Mouse (Mus musculus) embryonic fibroblast, embryonic 13.5 days (primary cell): ENCODE measurements around the gene A130010J15Rik. TPM values are rescaled to one million over a fixed set of nuclear protein-coding genes. Genes with fewer than 3 reads are reported as not detected.

ENCODE experiments used
- H3K27ac ChIP-seq: 2 replicates; pipeline ENCODE4 v1.5.1; 2012; ENCODE audit warnings: low read length, control low read depth, inconsistent platforms; ENCODE audit not compliant: insufficient read depth
- H3K4me1 ChIP-seq: 2 replicates; pipeline ENCODE4 v1.6.1; 2011; ENCODE audit warnings: low read length; ENCODE audit not compliant: control insufficient read depth, insufficient read depth
- H3K4me3 ChIP-seq: 2 replicates; pipeline ENCODE4 v1.5.1; 2011; ENCODE audit warnings: mild to moderate bottlenecking, control low read depth, low read length; ENCODE audit not compliant: insufficient read depth
- CTCF ChIP-seq: IDR thresholded peaks from 2 replicates; pipeline ENCODE4 v1.5.1; 2011; ENCODE audit warnings: mild to moderate bottlenecking, control low read depth, low read length, moderate library complexity, borderline replicate concordance; ENCODE audit not compliant: insufficient read depth
- POLR2A ChIP-seq: IDR thresholded peaks from 2 replicates; pipeline ENCODE4 v1.6.1; 2011; ENCODE audit warnings: low read depth, mild to moderate bottlenecking, control low read depth, low read length, moderate library complexity
- polyA plus RNA-seq: library from polyadenylated mRNA; stranded (reverse); fragments of >200 nt; gene quantifications from 2 replicates; pipeline ENCODE4 v1.2.4, GENCODE M21; 2011; ENCODE audit warnings: low read depth; ENCODE audit not compliant: missing spikeins, insufficient read length

Gene A130010J15Rik
- polyA plus RNA-seq, 1 experiment, result 10.7 TPM

DNA sequence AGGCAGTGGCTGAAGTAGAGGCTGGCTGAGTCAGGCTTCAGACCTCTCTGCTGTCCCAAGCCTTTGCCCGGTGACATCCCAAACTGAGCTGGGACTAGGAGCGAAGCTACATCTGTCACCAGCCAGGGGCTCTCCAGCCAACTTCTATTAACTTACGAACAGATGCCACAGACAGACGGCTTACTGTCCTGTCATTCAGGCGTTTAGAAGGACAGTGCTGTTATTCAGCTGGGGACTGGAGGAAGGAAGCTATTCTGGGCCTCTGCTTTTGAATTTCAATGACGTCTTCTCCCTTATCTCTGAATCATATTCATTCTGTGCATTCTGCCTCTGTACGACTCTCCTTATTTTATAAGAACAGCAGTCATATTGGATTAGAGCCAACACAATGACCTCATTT is 16.7 kb upstream of the A130010J15Rik start:
- 0 out of 2 replicates have a peak, but pooled peaks cover 3% of the 10 kb centered on the region for H3K4me1 ChIP-seq
- TF ChIP-seq POLR2A, result no peak
- TF ChIP-seq CTCF, result no peak
- no peak overlapping the region for H3K4me3 ChIP-seq
- H3K27ac ChIP-seq, result no peak overlapping the region

DNA sequence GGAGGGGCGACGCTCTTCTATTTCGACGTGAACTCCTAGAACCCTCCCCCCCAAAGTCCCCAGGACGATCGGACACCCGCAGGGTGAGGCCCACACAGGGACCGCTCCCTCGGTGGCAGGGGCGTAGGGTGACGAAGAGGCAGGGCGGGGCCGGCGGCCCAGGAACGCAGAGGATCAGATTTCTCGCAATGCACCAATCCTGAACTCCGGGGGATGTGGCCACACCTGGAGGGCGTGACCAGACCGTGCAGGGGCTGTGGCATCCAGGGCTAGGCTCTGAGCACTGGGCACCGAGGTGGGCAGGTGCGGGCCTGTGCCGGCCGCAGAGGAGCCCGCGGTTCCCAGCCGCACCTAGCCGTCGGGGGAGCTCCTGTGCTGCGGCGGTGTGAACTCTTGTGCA is 15.0 kb upstream of the A130010J15Rik start, which contains the start of gene Irf6:
Gene Irf6 (plus strand): TSS at position 240 of the 400 bp plus-strand sequence.
- TF ChIP-seq CTCF, result no peak
- no peak for TF ChIP-seq POLR2A
- H3K4me1 ChIP-seq, result 0 out of 2 replicates have a peak, but pooled peaks cover 3% of the 10 kb centered on the region
- H3K4me3 ChIP-seq, result no peak within 1 kb of the TSS
- H3K27ac ChIP-seq, result no peak within 1 kb of the TSS

DNA sequence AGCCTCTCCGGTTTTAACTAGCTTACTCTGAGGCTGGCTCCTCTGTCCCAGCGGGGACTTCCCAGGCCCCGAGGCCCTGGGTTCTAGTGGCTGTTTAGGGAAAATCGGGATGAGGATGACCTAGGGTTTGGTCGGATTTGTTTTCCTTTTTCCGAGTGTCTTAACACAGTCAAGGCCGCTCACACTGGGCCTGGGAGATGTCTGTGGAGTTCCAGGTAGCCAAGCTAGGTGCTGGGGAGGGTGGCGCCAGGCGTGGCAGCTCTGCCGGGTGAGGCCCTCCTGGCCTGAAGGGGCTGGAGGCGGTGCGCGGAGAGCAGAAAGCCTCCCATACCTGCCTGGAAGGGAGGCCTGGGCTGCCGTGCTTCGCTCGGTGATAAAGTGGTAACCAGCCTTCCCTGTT is 14.3 kb upstream of the A130010J15Rik start:
- no peak for TF ChIP-seq CTCF
- no peak for TF ChIP-seq POLR2A

DNA sequence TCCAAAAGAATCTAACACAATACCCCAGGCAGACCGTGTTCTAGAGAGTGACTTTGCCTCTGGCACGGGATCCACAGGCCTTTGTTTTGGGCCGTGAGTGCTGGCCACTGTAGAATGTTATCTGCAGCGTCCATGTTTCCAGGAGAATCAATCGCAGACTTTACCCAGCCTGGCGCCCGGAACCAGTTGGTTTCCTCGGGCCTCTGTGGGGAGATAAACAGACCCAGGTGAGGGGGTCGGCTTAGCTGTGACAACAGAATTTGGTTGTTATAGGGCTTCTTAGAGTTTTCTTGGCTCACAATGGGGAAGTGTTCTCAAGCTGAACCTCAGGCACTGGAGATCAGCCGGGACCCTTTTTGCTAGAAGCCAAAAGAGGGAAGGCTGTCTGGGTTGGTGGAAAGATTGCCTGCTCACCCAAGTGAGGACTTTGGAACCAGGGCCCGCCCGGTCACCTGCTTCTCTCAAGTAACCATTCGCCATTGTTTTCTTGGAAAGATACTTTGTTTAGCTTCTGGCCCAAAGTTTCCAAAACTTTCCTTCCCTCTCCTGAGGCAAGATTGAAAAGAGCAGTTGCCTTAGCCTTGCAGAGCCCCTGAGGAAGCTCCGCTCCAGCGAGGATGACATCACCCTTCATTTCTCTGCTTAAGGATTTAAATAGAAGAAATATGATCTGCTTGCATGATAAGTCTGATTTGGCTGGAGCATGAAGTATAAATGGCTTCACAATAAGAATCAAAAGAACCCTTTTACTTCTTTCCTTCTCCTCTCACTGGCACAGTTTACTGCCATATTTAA is 11.3 kb upstream of the A130010J15Rik start:
- Histone ChIP-seq H3K4me1 (no peaks in the 10 kb centered on the region), H3K4me3 (no peak overlapping the region), H3K27ac (no peak overlapping the region)
- no peak for TF ChIP-seq POLR2A

More for the DNA sequence above, 14.3 kb upstream of the A130010J15Rik start:
- Histone ChIP-seq H3K4me1 (0 out of 2 replicates have a peak, but pooled peaks cover 3% of the 10 kb centered on the region), H3K27ac (no peak overlapping the region), H3K4me3 (no peak overlapping the region)

DNA sequence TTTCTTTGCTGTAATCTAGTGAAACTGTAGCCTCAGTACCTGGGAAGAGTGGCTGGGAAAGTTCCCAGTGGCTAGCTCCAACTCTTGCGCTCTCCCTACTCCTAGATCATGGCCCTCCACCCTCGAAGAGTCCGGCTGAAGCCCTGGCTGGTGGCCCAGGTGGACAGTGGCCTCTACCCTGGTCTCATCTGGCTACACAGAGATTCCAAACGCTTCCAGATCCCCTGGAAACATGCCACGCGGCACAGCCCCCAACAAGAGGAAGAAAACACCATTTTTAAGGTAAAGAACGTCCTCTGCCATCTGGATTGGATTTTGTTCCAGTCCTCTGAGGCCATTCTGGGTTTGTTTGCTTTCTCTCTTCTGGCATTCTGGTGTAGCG is 10.7 kb upstream of the A130010J15Rik start:
- Histone ChIP-seq H3K27ac (no peak overlapping the region), H3K4me3 (no peak overlapping the region), H3K4me1 (no peaks in the 10 kb centered on the region)
- no peak for TF ChIP-seq POLR2A
- TF ChIP-seq CTCF, result no peak

DNA sequence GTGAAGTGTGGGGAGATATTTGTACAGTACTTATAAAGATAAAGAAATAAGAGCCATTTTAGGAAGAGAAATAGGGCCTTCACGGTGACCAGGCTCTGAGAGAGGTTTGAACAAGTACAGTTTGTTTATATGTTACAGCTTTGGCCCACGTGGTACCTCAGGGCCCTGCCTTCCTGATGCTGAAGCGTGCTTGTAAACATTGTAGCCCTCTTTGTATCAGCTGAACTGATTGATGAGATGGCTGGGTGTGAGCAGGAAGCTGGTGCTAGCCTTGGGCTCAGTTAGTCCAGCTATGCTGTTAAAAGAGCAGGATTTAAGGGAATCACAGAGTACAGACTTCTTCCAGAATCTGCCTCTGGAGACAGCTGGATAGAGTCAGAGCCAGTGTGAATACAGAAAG is 8.7 kb upstream of the A130010J15Rik start:
- Histone ChIP-seq H3K4me1 (no peaks in the 10 kb centered on the region), H3K27ac (no peak overlapping the region), H3K4me3 (no peak overlapping the region)
- no peak for TF ChIP-seq CTCF
- TF ChIP-seq POLR2A, result no peak

DNA sequence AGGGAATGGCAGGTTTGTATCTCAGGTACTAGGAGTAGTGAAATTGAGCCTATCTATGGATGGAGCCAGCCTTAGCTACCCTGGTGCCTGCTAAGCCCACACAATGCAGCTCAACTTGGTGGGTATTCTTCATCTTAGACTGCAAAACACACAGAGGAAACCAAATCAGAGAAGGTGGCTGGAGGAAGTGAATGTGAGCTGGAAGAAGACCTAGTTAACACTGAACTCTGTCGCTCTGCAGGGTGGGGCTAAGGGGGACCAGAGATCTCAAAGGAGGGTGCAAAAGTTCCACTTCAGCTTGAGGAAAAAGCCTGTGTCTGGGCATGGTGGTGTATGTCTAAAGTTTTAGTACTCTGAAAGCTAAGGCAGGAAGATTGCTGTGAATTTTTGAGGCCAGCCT is 8.2 kb upstream of the A130010J15Rik start:
- TF ChIP-seq CTCF (no peak), POLR2A (no peak)
- Histone ChIP-seq H3K4me1 (no peaks in the 10 kb centered on the region), H3K4me3 (no peak overlapping the region), H3K27ac (no peak overlapping the region)

DNA sequence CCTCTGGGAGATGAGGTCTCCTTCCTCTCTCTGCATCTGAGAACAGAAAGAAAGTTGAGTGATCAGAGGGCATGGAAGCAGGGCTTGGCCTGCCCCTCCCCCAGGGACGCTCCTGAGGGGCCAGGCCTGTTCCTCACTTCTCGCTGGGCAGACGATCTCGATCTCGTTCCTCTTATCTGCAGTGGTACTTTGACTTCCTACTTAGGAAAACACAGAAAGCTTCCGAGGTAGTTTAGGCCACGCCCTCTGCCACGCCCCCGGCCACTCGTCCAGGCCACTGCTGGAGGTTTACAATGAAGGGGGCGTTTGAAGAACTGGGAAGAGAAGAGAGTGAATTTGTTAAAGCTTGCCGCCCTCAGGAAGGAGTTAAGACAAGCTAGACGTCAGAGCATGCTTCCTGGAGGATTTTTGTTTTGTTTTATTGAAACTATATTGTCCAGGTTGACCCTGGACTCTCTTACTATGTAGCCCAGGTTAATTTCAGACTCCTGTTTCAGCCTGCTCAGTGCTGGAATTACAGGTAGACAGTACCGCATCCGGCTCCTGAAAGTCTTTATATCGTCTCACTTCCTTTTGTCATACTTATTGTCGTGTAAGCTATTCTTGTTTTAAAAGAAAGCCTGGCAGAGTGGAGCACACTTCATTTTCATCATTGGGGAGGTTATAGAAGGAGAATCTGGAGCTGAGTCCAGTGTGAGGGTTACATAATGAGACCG is 7.4 kb upstream of the A130010J15Rik start:
- TF ChIP-seq CTCF (no peak), POLR2A (no peak)
- Histone ChIP-seq H3K4me3 (no peak overlapping the region; the same call in 1 of the 2 replicates), H3K4me1 (no peaks in the 10 kb centered on the region), H3K27ac (no peak overlapping the region)

DNA sequence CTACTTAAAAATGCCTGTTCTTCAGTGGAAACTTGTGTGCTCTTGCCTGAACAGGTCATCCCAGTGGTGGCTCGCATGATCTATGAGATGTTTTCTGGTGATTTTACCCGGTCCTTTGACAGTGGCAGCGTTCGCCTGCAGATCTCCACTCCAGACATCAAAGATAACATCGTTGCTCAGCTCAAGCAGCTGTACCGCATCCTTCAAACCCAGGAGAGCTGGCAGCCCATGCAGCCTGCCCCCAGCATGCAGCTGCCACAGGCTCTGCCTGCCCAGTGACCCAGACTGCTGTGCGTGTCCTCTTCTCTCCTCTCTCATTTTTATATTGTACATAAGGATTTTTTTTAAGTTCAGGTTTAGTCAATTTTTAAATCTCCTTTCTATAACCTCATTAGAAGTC is 1.4 kb downstream of the A130010J15Rik start:
- Histone ChIP-seq H3K4me3 (no peak overlapping the region), H3K27ac (no peak overlapping the region), H3K4me1 (no peaks in the 10 kb centered on the region; the same call in 1 of the 2 replicates)
- TF ChIP-seq POLR2A, result no peak
- TF ChIP-seq CTCF, result no peak

DNA sequence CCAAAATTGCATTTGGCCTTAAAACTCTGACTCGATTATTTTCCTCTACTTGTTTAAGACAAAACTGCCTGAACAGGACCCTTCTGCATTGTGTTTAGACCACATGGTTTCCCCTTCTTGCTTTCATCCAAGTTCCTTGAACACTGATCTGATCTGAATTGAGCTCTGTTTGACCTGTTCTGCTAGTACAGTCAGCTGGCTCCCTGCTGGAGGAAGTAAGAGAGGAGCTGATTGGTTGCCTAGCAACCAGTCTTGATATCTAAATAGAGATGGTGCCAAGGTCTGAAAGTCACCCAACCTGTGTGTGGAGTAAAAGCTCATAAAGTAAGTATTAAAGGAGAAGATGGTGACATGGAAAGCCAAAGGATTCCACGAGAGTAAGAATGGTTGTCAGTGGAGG is 2.0 kb downstream of the A130010J15Rik start:
- Histone ChIP-seq H3K4me3 (no peak overlapping the region), H3K4me1 (no peaks in the 10 kb centered on the region; the same call in 1 of the 2 replicates), H3K27ac (no peak overlapping the region)
- TF ChIP-seq CTCF (no peak), POLR2A (no peak)
